Mouse (Mus musculus) gastrocnemius, adult 2 months (tissue): ENCODE results near the gene Cd96. TPM values are rescaled to one million over a fixed set of nuclear protein-coding genes. Genes with fewer than 3 reads are reported as not detected.
A peak's percentile ranks its signal among the peaks of the same experiment; 100 is the strongest.

Experiments used
- DNase-seq: peaks from one replicate; pipeline ENCODE4 v3.0.0; 2022
- H3K27ac ChIP-seq: fragments of 200-600 bp; 2 replicates; pipeline ENCODE4 v1.8.1; 2022; ENCODE audit warnings: mild to moderate bottlenecking
- H3K4me3 ChIP-seq: fragments of 200-600 bp; 2 replicates; pipeline ENCODE4 v1.8.1; 2022; ENCODE audit warnings: mild to moderate bottlenecking, moderate library complexity
- CTCF ChIP-seq: fragments of 200-600 bp; IDR thresholded peaks from 2 replicates; pipeline ENCODE4 v1.8.1; 2022; ENCODE audit warnings: antibody characterized with exemption, mild to moderate bottlenecking, moderate library complexity
- intact Hi-C: fragments of 180-260 bp; cut with DNase I; formaldehyde crosslinking; loops from one replicate; pipeline ENCODE4 v1.15.1; 2025
- total RNA-seq, 2 experiments: library from RNA; stranded (reverse); gene quantifications; 2 replicates each; pipeline ENCODE4 v1.2.3; 2021

Gene Cd96
- total RNA-seq, 2 experiments from 2014 or later = not detected

GRCm38 (mm10) chr16:46022189-46022928 is 97.7 kb downstream of the Cd96 start:
- DNase-seq = peak; percentile 43
- Histone ChIP-seq H3K27ac (no peak overlapping the region), H3K4me3 (no peak overlapping the region)
- intact Hi-C loops = loop anchor here (2.0 to 5.0 kb wide), 4 partner anchors 30 to 335 kb away; no protein-coding TSS in a partner anchor
- peak; percentile 77 for TF ChIP-seq CTCF

GRCm38 (mm10) chr16:46021302-46021701 is 98.7 kb downstream of the Cd96 start:
- TF ChIP-seq CTCF = no peak
- no peak for DNase-seq
- Histone ChIP-seq H3K27ac (no peak overlapping the region), H3K4me3 (no peak overlapping the region)
- intact Hi-C loops = loop anchor here (5.0 kb wide), 3 partner anchors 54 to 334 kb away; no protein-coding TSS in a partner anchor

- intact Hi-C loops = loop anchor here (5.0 kb wide), 3 partner anchors 53 to 333 kb away; no protein-coding TSS in a partner anchor
- no peak overlapping the region for H3K27ac ChIP-seq
- no peak for DNase-seq
- TF ChIP-seq CTCF = no peak
- no peak overlapping the region for H3K4me3 ChIP-seq
These were observed 99.7 kb downstream of the Cd96 start for GRCm38 (mm10) chr16:46020396-46020795.

GRCm38 (mm10) chr16:46019799-46020198 is 100.3 kb downstream of the Cd96 start:
- no peak overlapping the region for H3K27ac ChIP-seq
- no peak for TF ChIP-seq CTCF
- intact Hi-C loops = loop anchor here (5.0 kb wide), 3 partner anchors 52 to 332 kb away; no protein-coding TSS in a partner anchor
- DNase-seq = no peak
- no peak overlapping the region for H3K4me3 ChIP-seq

GRCm38 (mm10) chr16:46019359-46019758 is 100.7 kb downstream of the Cd96 start:
- no peak for DNase-seq
- intact Hi-C loops = no loop called here
- TF ChIP-seq CTCF = no peak
- H3K27ac ChIP-seq = no peak overlapping the region
- H3K4me3 ChIP-seq = no peak overlapping the region

- intact Hi-C loops = no loop called here
- Histone ChIP-seq H3K4me3 (no peak overlapping the region), H3K27ac (no peak overlapping the region)
- DNase-seq = no peak
- no peak for TF ChIP-seq CTCF
These were observed 108.4 kb downstream of the Cd96 start for GRCm38 (mm10) chr16:46011696-46012095.

GRCm38 (mm10) chr16:46010906-46011220 is 109.2 kb downstream of the Cd96 start:
- TF ChIP-seq CTCF = no peak

GRCm38 (mm10) chr16:46010153-46010905 is 109.7 kb downstream of the Cd96 start, which contains the start of gene Plcxd2:
Plcxd2 (minus strand) TSS chr16:46010218.
- DNase-seq = peak; percentile 96
- TF ChIP-seq CTCF = no peak
- peak within 1 kb of the TSS; percentile 87 for H3K27ac ChIP-seq
- H3K4me3 ChIP-seq = peak within 1 kb of the TSS; percentile 90
- intact Hi-C loops = no loop called here

More at GRCm38 (mm10) chr16:46010906-46011220, 109.2 kb downstream of the Cd96 start:
- intact Hi-C loops = no loop called here
- H3K27ac ChIP-seq = peak overlapping the region; percentile 87
- peak overlapping the region; percentile 90 for H3K4me3 ChIP-seq
- DNase-seq = peak; percentile 22

- intact Hi-C loops = no loop called here
- no peak for DNase-seq
- TF ChIP-seq CTCF = no peak
- peak overlapping the region; percentile 87 for H3K27ac ChIP-seq
- peak overlapping the region; percentile 90 for H3K4me3 ChIP-seq
These were observed 110.3 kb downstream of the Cd96 start for GRCm38 (mm10) chr16:46009717-46010116.

GRCm38 (mm10) chr16:46008766-46009165 is 111.3 kb downstream of the Cd96 start:
- intact Hi-C loops = no loop called here
- no peak for DNase-seq
- no peak for TF ChIP-seq CTCF
- H3K4me3 ChIP-seq = no peak overlapping the region
- H3K27ac ChIP-seq = no peak overlapping the region

GRCm38 (mm10) chr16:46008036-46008605 is 111.9 kb downstream of the Cd96 start:
- intact Hi-C loops = no loop called here
- H3K4me3 ChIP-seq = no peak overlapping the region
- no peak for DNase-seq
- TF ChIP-seq CTCF = no peak
- no peak overlapping the region for H3K27ac ChIP-seq

GRCm38 (mm10) chr16:46006261-46006660 is 113.8 kb downstream of the Cd96 start:
- no peak for DNase-seq
- H3K4me3 ChIP-seq = no peak overlapping the region
- intact Hi-C loops = no loop called here
- TF ChIP-seq CTCF = no peak
- no peak overlapping the region for H3K27ac ChIP-seq
